Mouse (Mus musculus): Measurements from ENCODE around the gene Pm20d1. TPM values are rescaled to one million over a fixed set of nuclear protein-coding genes. Genes with fewer than 3 reads are reported as not detected.
A peak's percentile ranks its signal among the peaks of the same experiment; 100 is the strongest.

Pm20d1 gene
- total and polyA plus RNA-seq, 3 experiments: 0.17 to 0.53 (median 0.21) TPM

DNA sequence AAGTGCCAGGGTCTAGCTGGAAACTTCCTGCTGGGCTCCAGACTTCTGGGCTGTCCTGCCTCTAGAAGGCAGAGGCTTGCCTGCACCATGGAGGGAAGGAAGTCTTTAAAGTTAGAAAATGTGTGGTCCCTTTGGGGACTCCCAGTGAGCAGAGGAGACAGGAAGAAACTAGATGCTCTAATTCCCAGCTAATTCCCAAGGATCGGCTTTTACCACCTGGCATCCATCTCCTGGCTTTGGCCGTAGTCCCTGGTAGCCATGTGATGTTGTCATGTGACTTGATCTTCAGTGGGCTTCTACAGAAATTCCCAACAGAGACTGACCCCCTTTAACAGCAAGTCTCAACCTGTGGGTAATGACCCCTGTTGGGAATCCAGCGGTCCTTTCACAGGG, 36.8 kb upstream of the Pm20d1 start:
- no peak overlapping the region for H3K4me3 ChIP-seq (replicated peaks in 1 of 3; ENCODE audit: low read depth in 2 of 3, low read length in 2 of 3, poor library complexity in 1 of 3)
- H3K27ac ChIP-seq (ENCODE audit: insufficient read depth, low read depth): no peak overlapping the region
- H3K9me3 ChIP-seq (replicated peaks; ENCODE audit: low read length): no peaks in the 10 kb centered on the region
- no peak overlapping the region for H3K9ac ChIP-seq (ENCODE audit: insufficient read depth, low read depth)
- no peaks in the 10 kb centered on the region for H3K36me3 ChIP-seq (replicated peaks in 1 of 2; ENCODE audit: control insufficient read depth in 1 of 2, insufficient read depth in 1 of 2, low read length in 1 of 2)
- in situ Hi-C loops (cut with MboI; ENCODE audit: low pct_ligation_motif_present, low pct_unique_long_range_greater_than_20kb, low sequenced_read_pairs) (loop anchor here (10.0 kb wide), 1 partner anchor 146 kb away; no protein-coding TSS in a partner anchor), dilution Hi-C loops (cut with MboI; ENCODE audit: extremely low pct_ligation_motif_present, extremely low pct_unique_long_range_greater_than_20kb, low sequenced_read_pairs) (no loop called here)
- H3K27me3 ChIP-seq (replicated peaks): no peaks in the 10 kb centered on the region
- TF ChIP-seq ZC3H11A (IDR thresholded peaks at IDR 0.05; ENCODE audit: low read depth, low read length): no peak
- TF ChIP-seq MAZ (IDR thresholded peaks at IDR 0.05; ENCODE audit: low read depth, low read length): no peak
- peak; percentile 33 for TF ChIP-seq USF2 (conservative IDR thresholded peaks at IDR 0.05; ENCODE audit: low read depth, low read length)
- TF ChIP-seq USF1 (IDR thresholded peaks at IDR 0.05; ENCODE audit: low read depth, low read length): peak; percentile 24; the same call in 1 of the 2 replicates
- peak; percentile 3; the same call in 1 of the 2 replicates for TF ChIP-seq POLR2A (IDR thresholded peaks at IDR 0.05; ENCODE audit: low read depth, low read length)
- no peak for DNase-seq (ENCODE audit: extremely low read depth)
- H3K79me2 ChIP-seq (replicated peaks; ENCODE audit: control insufficient read depth, extremely low read depth, insufficient read depth, poor library complexity, severe bottlenecking): no peaks in the 10 kb centered on the region
- H3K4me1 ChIP-seq (ENCODE audit: control insufficient read depth in 1 of 2, insufficient read depth in 2 of 2): peaks cover 13 to 47% of the 10 kb centered on the region in 2 experiments
- 0 out of 2 replicates have a peak overlapping the region, but pooled peaks have one; percentile 9 for H3K4me2 ChIP-seq (ENCODE audit: insufficient read depth, low read depth, poor library complexity, severe bottlenecking)

DNA sequence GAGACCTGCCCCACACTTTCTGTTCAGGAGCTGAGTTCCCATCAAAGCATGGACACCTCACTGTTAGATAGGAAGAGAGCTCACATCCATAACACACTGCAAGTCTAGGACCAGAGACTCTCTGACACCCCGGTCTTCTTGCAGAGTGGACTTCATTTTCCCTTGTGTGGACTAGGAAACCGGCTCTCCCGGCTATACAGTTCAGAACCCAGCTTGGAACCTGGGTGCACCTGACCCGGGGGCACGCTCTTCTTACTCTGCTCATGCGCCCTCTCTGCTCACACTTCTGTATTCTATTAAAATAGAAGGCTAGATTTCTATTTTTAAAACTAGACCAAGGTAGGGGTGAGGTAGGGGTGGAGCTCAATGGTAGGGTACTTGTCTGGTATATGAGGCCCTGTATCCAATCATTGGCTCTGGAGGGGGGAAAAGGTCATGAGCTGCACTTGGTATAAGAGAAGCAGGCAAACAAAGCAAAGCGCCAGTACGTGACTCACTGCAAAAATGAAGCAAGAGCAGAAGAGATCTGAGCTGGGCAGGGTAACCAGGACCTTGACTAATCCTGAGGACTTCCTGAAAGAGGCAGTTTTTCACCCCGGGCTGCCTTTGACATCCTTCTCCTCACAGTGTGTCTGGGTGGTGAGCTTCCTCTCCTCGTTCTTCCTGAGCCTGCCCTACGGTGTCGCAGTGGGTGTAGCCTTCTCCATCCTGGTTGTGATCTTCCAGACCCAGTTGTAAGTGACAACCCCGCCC, 35.9 kb upstream of the Pm20d1 start:
- Histone ChIP-seq H3K27ac (ENCODE audit: insufficient read depth, low read depth) (no peak overlapping the region), H3K4me2 (ENCODE audit: insufficient read depth, low read depth, poor library complexity, severe bottlenecking) (no peak overlapping the region), H3K27me3 (replicated peaks) (no peaks in the 10 kb centered on the region), H3K36me3 (replicated peaks in 1 of 2; ENCODE audit: control insufficient read depth in 1 of 2, insufficient read depth in 1 of 2, low read length in 1 of 2) (no peaks in the 10 kb centered on the region), H3K4me1 (ENCODE audit: control insufficient read depth in 1 of 2, insufficient read depth in 2 of 2) (peaks cover 13 to 46% of the 10 kb centered on the region in 2 experiments), H3K9me3 (replicated peaks; ENCODE audit: low read length) (no peaks in the 10 kb centered on the region), H3K4me3 (replicated peaks in 1 of 3; ENCODE audit: low read depth in 2 of 3, low read length in 2 of 3, poor library complexity in 1 of 3) (no peak overlapping the region), H3K79me2 (replicated peaks; ENCODE audit: control insufficient read depth, extremely low read depth, insufficient read depth, poor library complexity, severe bottlenecking) (no peaks in the 10 kb centered on the region), H3K9ac (ENCODE audit: insufficient read depth, low read depth) (no peak overlapping the region)
- in situ Hi-C loops (cut with MboI; ENCODE audit: low pct_ligation_motif_present, low pct_unique_long_range_greater_than_20kb, low sequenced_read_pairs) (loop anchor here (10.0 kb wide), 1 partner anchor 146 kb away; no protein-coding TSS in a partner anchor), dilution Hi-C loops (cut with MboI; ENCODE audit: extremely low pct_ligation_motif_present, extremely low pct_unique_long_range_greater_than_20kb, low sequenced_read_pairs) (no loop called here)
- TF ChIP-seq RCOR1 (conservative IDR thresholded peaks at IDR 0.05; ENCODE audit: low read depth, low read length): no peak
- 0 out of 2 replicates have a peak, but pooled peaks have one; percentile 12 for TF ChIP-seq MEF2A (IDR thresholded peaks at IDR 0.05; ENCODE audit: borderline replicate concordance, low read depth, low read length)
- no peak for DNase-seq (ENCODE audit: extremely low read depth)

DNA sequence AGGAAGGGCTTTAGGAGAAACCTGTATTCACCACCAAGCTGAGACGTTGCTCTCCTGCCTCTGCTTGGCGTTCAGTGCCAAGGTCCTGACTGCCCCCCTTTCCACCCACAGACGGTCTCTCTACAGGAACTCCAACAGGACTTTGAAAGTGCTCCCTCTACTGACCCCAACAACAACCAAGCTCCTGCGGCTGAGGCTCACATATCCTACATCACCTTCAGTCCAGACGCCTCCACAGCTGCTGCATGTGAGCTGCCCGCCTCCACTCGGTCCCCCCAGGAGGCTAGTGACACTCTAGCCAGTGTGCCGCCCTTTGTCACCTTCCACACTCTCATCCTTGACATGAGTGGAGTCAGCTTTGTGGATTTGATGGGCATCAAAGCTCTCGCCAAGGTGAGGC, 33.5 kb upstream of the Pm20d1 start:
- in situ Hi-C loops (cut with MboI; ENCODE audit: low pct_ligation_motif_present, low pct_unique_long_range_greater_than_20kb, low sequenced_read_pairs) (loop anchor here (10.0 kb wide), 1 partner anchor 149 kb away; no protein-coding TSS in a partner anchor), dilution Hi-C loops (cut with MboI; ENCODE audit: extremely low pct_ligation_motif_present, extremely low pct_unique_long_range_greater_than_20kb, low sequenced_read_pairs) (no loop called here)
- H3K36me3 ChIP-seq (replicated peaks in 1 of 2; ENCODE audit: control insufficient read depth in 1 of 2, insufficient read depth in 1 of 2, low read length in 1 of 2): no peaks in the 10 kb centered on the region
- no peaks in the 10 kb centered on the region for H3K79me2 ChIP-seq (replicated peaks; ENCODE audit: control insufficient read depth, extremely low read depth, insufficient read depth, poor library complexity, severe bottlenecking)
- no peak overlapping the region for H3K4me2 ChIP-seq (ENCODE audit: insufficient read depth, low read depth, poor library complexity, severe bottlenecking)
- TF ChIP-seq SMC3 (IDR thresholded peaks at IDR 0.05; ENCODE audit: low read depth, low read length) (peak; percentile 56), MEF2A (IDR thresholded peaks at IDR 0.05; ENCODE audit: borderline replicate concordance, low read depth, low read length) (no peak), CTCF (conservative IDR thresholded peaks at IDR 0.05 in 1 of 2, IDR thresholded peaks at IDR 0.05 in 1 of 2; ENCODE audit: low read depth in 2 of 2, low read length in 2 of 2) (peak in 1 of 2 experiments; percentile 63; a peak in 2 of 4 replicates), RAD21 (IDR thresholded peaks at IDR 0.05; ENCODE audit: low read depth, low read length) (peak; percentile 30), EP300 (IDR thresholded peaks at IDR 0.05; ENCODE audit: low read length) (no peak)
- no peaks in the 10 kb centered on the region for H3K27me3 ChIP-seq (replicated peaks)
- no peaks in the 10 kb centered on the region for H3K9me3 ChIP-seq (replicated peaks; ENCODE audit: low read length)
- DNase-seq (ENCODE audit: extremely low read depth): no peak
- H3K4me1 ChIP-seq (ENCODE audit: control insufficient read depth in 1 of 2, insufficient read depth in 2 of 2): peaks cover 13 to 40% of the 10 kb centered on the region in 2 experiments
- H3K4me3 ChIP-seq (replicated peaks in 1 of 3; ENCODE audit: low read depth in 2 of 3, low read length in 2 of 3, poor library complexity in 1 of 3): no peak overlapping the region
- H3K9ac ChIP-seq (ENCODE audit: insufficient read depth, low read depth): no peak overlapping the region
- H3K27ac ChIP-seq (ENCODE audit: insufficient read depth, low read depth): no peak overlapping the region
